Mouse (Mus musculus) CH12.LX (cell line): Measurements from ENCODE around the gene Tmem185a. TPM values are rescaled to one million over a fixed set of nuclear protein-coding genes. Genes with fewer than 3 reads are reported as not detected.

Experiments used
- DNase-seq: peaks from one replicate; pipeline ENCODE4 v3.0.0-alpha.2; 2013; ENCODE audit errors: extremely low read depth
- H3K27ac ChIP-seq: 2 replicates; pipeline ENCODE4 v1.5.1; 2012; ENCODE audit warnings: low read depth, mild to moderate bottlenecking, control low read depth, moderate library complexity; ENCODE audit not compliant: insufficient read depth
- H3K27me3 ChIP-seq: replicated peaks from 2 replicates; pipeline ENCODE3; 2012; ENCODE audit warnings: inconsistent platforms
- H3K36me3 ChIP-seq, 2 experiments: replicated peaks in 1 of 2; 2 replicates each; pipeline versions ENCODE3 to v1.6.1; 2012; ENCODE audit warnings: inconsistent platforms in 1 of 2, low read length in 1 of 2, mild to moderate bottlenecking in 1 of 2, mixed read lengths in 1 of 2, moderate library complexity in 1 of 2; ENCODE audit not compliant: control insufficient read depth in 1 of 2, insufficient read depth in 1 of 2
- H3K4me1 ChIP-seq, 2 experiments: 2 replicates each; pipeline ENCODE4 v1.6.1; 2012; ENCODE audit warnings: inconsistent platforms in 1 of 2, moderate library complexity in 1 of 2; ENCODE audit not compliant: insufficient read depth in 2 of 2, control insufficient read depth in 1 of 2
- H3K4me2 ChIP-seq: 2 replicates; pipeline ENCODE4 v1.6.1; 2012; ENCODE audit warnings: low read depth, mild to moderate bottlenecking, control low read depth; ENCODE audit not compliant: poor library complexity, insufficient read depth, severe bottlenecking
- H3K4me3 ChIP-seq, 3 experiments: fragments of 150-350 bp in 1 of 3; sonication (generic) in 1 of 3; replicated peaks in 1 of 3; 2 replicates each; pipeline versions ENCODE3 to v1.5.1; 2011 to 2012; ENCODE audit warnings: low read depth in 2 of 3, low read length in 2 of 3, mild to moderate bottlenecking in 2 of 3, moderate library complexity in 2 of 3, control low read depth in 1 of 3, improper control_type of control experiment in 1 of 3, inconsistent platforms in 1 of 3, mixed read lengths in 1 of 3; ENCODE audit not compliant: poor library complexity in 1 of 3
- H3K79me2 ChIP-seq: replicated peaks from 2 replicates; pipeline ENCODE4 v1.6.1; 2012; ENCODE audit warnings: mild to moderate bottlenecking, moderate library complexity; ENCODE audit not compliant: control insufficient read depth, poor library complexity, insufficient read depth, severe bottlenecking; ENCODE audit errors: extremely low read depth
- H3K9ac ChIP-seq: 2 replicates; pipeline ENCODE4 v1.6.1; 2012; ENCODE audit warnings: low read depth, mild to moderate bottlenecking, control low read depth, moderate library complexity; ENCODE audit not compliant: insufficient read depth
- H3K9me3 ChIP-seq: replicated peaks from 2 replicates; pipeline ENCODE3; 2012; ENCODE audit warnings: low read length, inconsistent platforms, mixed read lengths
- BHLHE40 ChIP-seq: IDR thresholded peaks from 2 replicates; pipeline ENCODE4 v1.6.1; 2011; ENCODE audit warnings: mild to moderate bottlenecking, low read depth, low read length, improper control_type of control experiment
- CHD1 ChIP-seq: IDR thresholded peaks from 2 replicates; pipeline ENCODE4 v1.6.1; 2012; ENCODE audit warnings: low read depth, low read length, improper control_type of control experiment, inconsistent platforms
- CHD2 ChIP-seq: IDR thresholded peaks from 2 replicates; pipeline ENCODE4 v1.6.1; 2011; ENCODE audit warnings: low read length, improper control_type of control experiment
- CTCF ChIP-seq, 2 experiments: IDR thresholded peaks in 1 of 2; conservative IDR thresholded peaks in 1 of 2; 2 replicates each; pipeline ENCODE4 v1.5.1; 2011 to 2012; ENCODE audit warnings: low read depth in 2 of 2, low read length in 2 of 2, improper control_type of control experiment in 1 of 2, inconsistent platforms in 1 of 2, mild to moderate bottlenecking in 1 of 2, moderate library complexity in 1 of 2
- E2F4 ChIP-seq: IDR thresholded peaks from 2 replicates; pipeline ENCODE4 v1.6.1; 2011; ENCODE audit warnings: low read depth, low read length, improper control_type of control experiment; ENCODE audit not compliant: insufficient replicate concordance
- EP300 ChIP-seq: IDR thresholded peaks from 2 replicates; pipeline ENCODE4 v1.6.1; 2011; ENCODE audit warnings: low read length, improper control_type of control experiment
- ETS1 ChIP-seq: conservative IDR thresholded peaks from 2 replicates; pipeline ENCODE4 v1.6.1; 2012; ENCODE audit warnings: low read depth, mild to moderate bottlenecking, inconsistent platforms, low read length, improper control_type of control experiment, moderate library complexity
- IRF4 ChIP-seq: IDR thresholded peaks from 2 replicates; pipeline ENCODE4 v1.6.1; 2014; ENCODE audit warnings: low read depth, mild to moderate bottlenecking, inconsistent platforms, low read length, improper control_type of control experiment
- KAT2A ChIP-seq: IDR thresholded peaks from 2 replicates; pipeline ENCODE4 v1.6.1; 2012; ENCODE audit warnings: low read length, improper control_type of control experiment, inconsistent platforms; ENCODE audit not compliant: insufficient replicate concordance
- MAFK ChIP-seq: IDR thresholded peaks from 2 replicates; pipeline ENCODE4 v1.6.1; 2011; ENCODE audit warnings: low read length, improper control_type of control experiment; ENCODE audit not compliant: insufficient replicate concordance
- MEF2A ChIP-seq: IDR thresholded peaks from 2 replicates; pipeline ENCODE4 v1.6.1; 2014; ENCODE audit warnings: low read depth, mild to moderate bottlenecking, inconsistent platforms, low read length, improper control_type of control experiment, borderline replicate concordance
- MYC ChIP-seq: IDR thresholded peaks from 2 replicates; pipeline ENCODE4 v1.6.1; 2011; ENCODE audit warnings: low read depth, mild to moderate bottlenecking, improper control_type of control experiment, low read length
- PAX5 ChIP-seq: IDR thresholded peaks from 2 replicates; pipeline ENCODE4 v1.6.1; 2012; ENCODE audit warnings: low read length, inconsistent platforms, mixed read lengths
- POLR2A ChIP-seq: IDR thresholded peaks from 2 replicates; pipeline ENCODE4 v1.6.1; 2011; ENCODE audit warnings: low read depth, mild to moderate bottlenecking, improper control_type of control experiment, low read length
- RAD21 ChIP-seq: IDR thresholded peaks from 2 replicates; pipeline ENCODE4 v1.6.1; 2011; ENCODE audit warnings: low read depth, mild to moderate bottlenecking, low read length, improper control_type of control experiment, moderate library complexity
- RCOR1 ChIP-seq: conservative IDR thresholded peaks from 2 replicates; pipeline ENCODE4 v1.6.1; 2012; ENCODE audit warnings: low read depth, mild to moderate bottlenecking, inconsistent platforms, low read length, improper control_type of control experiment
- SIN3A ChIP-seq: IDR thresholded peaks from 2 replicates; pipeline ENCODE4 v1.6.1; 2012; ENCODE audit warnings: low read length, improper control_type of control experiment, inconsistent platforms
- TCF12 ChIP-seq: IDR thresholded peaks from 2 replicates; pipeline ENCODE4 v1.6.1; 2014; ENCODE audit warnings: low read depth, mild to moderate bottlenecking, inconsistent platforms, low read length, improper control_type of control experiment
- USF1 ChIP-seq: IDR thresholded peaks from 2 replicates; pipeline ENCODE4 v1.6.1; 2014; ENCODE audit warnings: low read depth, mild to moderate bottlenecking, inconsistent platforms, low read length, improper control_type of control experiment
- ZC3H11A ChIP-seq: IDR thresholded peaks from 2 replicates; pipeline ENCODE4 v1.6.1; 2012; ENCODE audit warnings: low read depth, mild to moderate bottlenecking, inconsistent platforms, low read length, improper control_type of control experiment
- ZMIZ1 ChIP-seq: IDR thresholded peaks from 2 replicates; pipeline ENCODE4 v1.6.1; 2012; ENCODE audit warnings: low read depth, mild to moderate bottlenecking, inconsistent platforms, low read length, improper control_type of control experiment
- dilution Hi-C: fragments of 300-500 bp; cut with MboI; formaldehyde crosslinking; loops from 2 replicates; pipeline ENCODE4 v1.14.3; 2020; ENCODE audit warnings: low sequenced_read_pairs; ENCODE audit not compliant: extremely low pct_unique_long_range_greater_than_20kb, extremely low pct_ligation_motif_present
- in situ Hi-C: fragments of 300-500 bp; cut with MboI; formaldehyde crosslinking; loops from 3 replicates; pipeline ENCODE4 v1.14.3; 2019; ENCODE audit warnings: low sequenced_read_pairs, low pct_ligation_motif_present, low pct_unique_long_range_greater_than_20kb, mixed read lengths
- polyA plus RNA-seq: library from polyadenylated mRNA; unstranded; fragments of >175 nt; gene quantifications from 2 replicates; pipeline ENCODE4 v1.2.1, GENCODE M21; 2012; ENCODE audit warnings: low read depth; ENCODE audit not compliant: insufficient read length
- total RNA-seq, 2 experiments: library from RNA; depleted of rRNA; stranded (reverse); fragments of 300-350 nt in 1 of 2; fragments of >200 nt in 1 of 2; gene quantifications; 2 replicates each; pipeline ENCODE4 v1.2.3; 2012 to 2014

The Tmem185a gene
- total and polyA plus RNA-seq, 3 experiments: 20.4 to 30.8 (median 25.9) TPM

GRCm38 (mm10) chrX:70466897-70467296 lies 10.1 kb downstream of the Tmem185a start:
- Histone ChIP-seq H3K9ac (no peak overlapping the region), H3K9me3 (no peaks in the 10 kb centered on the region), H3K79me2 (no peaks in the 10 kb centered on the region), H3K36me3 (peaks cover 11 to 31% of the 10 kb centered on the region in 2 experiments), H3K4me2 (no peak overlapping the region), H3K27me3 (no peaks in the 10 kb centered on the region), H3K4me3 (no peak overlapping the region), H3K27ac (no peak overlapping the region), H3K4me1 (no peaks in the 10 kb centered on the region)
- DNase-seq: no peak
- dilution Hi-C loops: no loop called here
- in situ Hi-C loops: loop anchor here (25.0 kb wide), 1 partner anchor 105 kb away; the partner anchor contains the start of gene Ids
- TF ChIP-seq IRF4: no peak
- TF ChIP-seq CHD1: no peak
- no peak for TF ChIP-seq USF1
- no peak for TF ChIP-seq E2F4
- TF ChIP-seq MEF2A: no peak
- TF ChIP-seq MYC: no peak
- no peak for TF ChIP-seq ETS1
- TF ChIP-seq POLR2A: no peak

- in situ Hi-C loops: loop anchor here (25.0 kb wide), 1 partner anchor 103 kb away; the partner anchor contains the start of gene Ids
- TF ChIP-seq BHLHE40 (no peak), RAD21 (no peak), EP300 (no peak), CTCF (conservative IDR thresholded peaks at IDR 0.05 in 1 of 2, IDR thresholded peaks at IDR 0.05 in 1 of 2; ENCODE audit: low read depth in 2 of 2, low read length in 2 of 2) (no peak), ZC3H11A (no peak), MAFK (no peak), ZMIZ1 (no peak), KAT2A (no peak), SIN3A (no peak), PAX5 (no peak), RCOR1 (no peak), MEF2A (no peak), TCF12 (no peak), CHD1 (no peak), CHD2 (no peak)
- TF ChIP-seq, all 38 proteins: peak for 0
- no peak for DNase-seq
- Histone ChIP-seq H3K4me1 (no peaks in the 10 kb centered on the region), H3K27ac (no peak overlapping the region), H3K4me2 (no peak overlapping the region), H3K9ac (no peak overlapping the region), H3K4me3 (no peak overlapping the region), H3K27me3 (no peaks in the 10 kb centered on the region), H3K9me3 (no peaks in the 10 kb centered on the region), H3K79me2 (no peaks in the 10 kb centered on the region), H3K36me3 (peaks cover 22 to 44% of the 10 kb centered on the region in 2 experiments)
- dilution Hi-C loops: no loop called here
Observed at GRCm38 (mm10) chrX:70465489-70465888, 11.5 kb downstream of the Tmem185a start.
